9 mouse cellular contexts compared by ENCODE assay signal in genomic region chr12:86790100-86790848, GRCm38 (mm10). TPM values are rescaled to one million over a fixed set of nuclear protein-coding genes. Genes with fewer than 3 reads are reported as not detected.
DNase-seq lines count a peak whose midpoint lies in the region; ATAC-seq and TF ChIP-seq lines count a peak whose summit lies in the region.
"Had no signal": no experiment of that assay in that cellular context is flagged by ENCODE, and none has a peak within 500 bp of the region (broad histone marks: within the 10 kb centered on the region; RNA-seq: fewer than 3 reads in every experiment).

No protein-coding gene starts in this region.

- peak overlapping the region; percentile 32; the same call in 1 of the 2 replicates for H3K27ac ChIP-seq in cerebellum, adult 2 months (ENCODE audit: insufficient read depth, low read length)
- H3K27ac ChIP-seq in limb, embryonic 12.5 days: 0 out of 2 replicates have a peak overlapping the region, but pooled peaks have one; percentile 20
- H3K27ac ChIP-seq in limb, embryonic 10.5 days: no peak overlapping the region
- peak overlapping the region; percentile 62 for H3K27ac ChIP-seq in heart, embryonic 15.5 days
- H3K27ac ChIP-seq in midbrain, postnatal 0 days (ENCODE audit: low read depth, low read length): peak overlapping the region; percentile 63; the same call in 1 of the 2 replicates

- no peak overlapping the region for H3K4me3 ChIP-seq in cerebellum, adult 2 months (replicated peaks; ENCODE audit: insufficient read depth, low read depth, low read length)
- H3K4me3 ChIP-seq in limb, embryonic 12.5 days (replicated peaks): no peak overlapping the region
- no peak overlapping the region for H3K4me3 ChIP-seq in limb, embryonic 10.5 days
- no peak overlapping the region for H3K4me3 ChIP-seq in heart, embryonic 15.5 days
- no peak overlapping the region for H3K4me3 ChIP-seq in midbrain, postnatal 0 days (ENCODE audit: low read depth, low read length)

- peak in 1 of 2 experiments; percentile 16 for DNase-seq in cerebellum, adult 2 months
- no peak for DNase-seq in cerebellum, adult 9-10 months
- no peak for DNase-seq in limb, embryonic 10.5 days (ENCODE audit: low spot score)
- DNase-seq in midbrain, postnatal 0 days (ENCODE audit: low spot score): no peak
- no peak for DNase-seq in cerebellum, adult 9-11 months
- DNase-seq in thymus, postnatal 36 days: no peak
- DNase-seq: layer of hippocampus, postnatal 36 days had no signal

- no peak for TF ChIP-seq POLR2A in cerebellum, adult 2 months (IDR thresholded peaks at IDR 0.05; ENCODE audit: borderline replicate concordance, insufficient read depth, low read length)

- H3K9me3 ChIP-seq in limb, embryonic 12.5 days: no peaks in the 10 kb centered on the region
- H3K9me3 ChIP-seq in limb, embryonic 10.5 days (replicated peaks): no peaks in the 10 kb centered on the region
- H3K9me3 ChIP-seq in heart, embryonic 15.5 days (replicated peaks): no peaks in the 10 kb centered on the region
- H3K9me3 ChIP-seq in midbrain, postnatal 0 days (ENCODE audit: low read length): no peaks in the 10 kb centered on the region

- no peaks in the 10 kb centered on the region for H3K27me3 ChIP-seq in cerebellum, adult 2 months (ENCODE audit: control insufficient read depth, insufficient read depth, low read length)
- H3K27me3 ChIP-seq in limb, embryonic 12.5 days: no peaks in the 10 kb centered on the region
- H3K27me3 ChIP-seq in limb, embryonic 10.5 days (ENCODE audit: low read depth, poor library complexity, severe bottlenecking): no peaks in the 10 kb centered on the region
- H3K27me3 ChIP-seq in heart, embryonic 15.5 days: no peaks in the 10 kb centered on the region
- H3K27me3 ChIP-seq in midbrain, postnatal 0 days (ENCODE audit: insufficient read depth, low read length): no peaks in the 10 kb centered on the region

- no peak overlapping the region for H3K9ac ChIP-seq in limb, embryonic 12.5 days (replicated peaks)
- H3K9ac ChIP-seq in heart, embryonic 15.5 days: 0 out of 2 replicates have a peak overlapping the region, but pooled peaks have one; percentile 5
- peak overlapping the region; percentile 29; the same call in 1 of the 2 replicates for H3K9ac ChIP-seq in midbrain, postnatal 0 days (replicated peaks; ENCODE audit: low read length, poor library complexity, severe bottlenecking)

- 31% methylated on average over 6 of the region's 6 CpGs for WGBS in cerebellum, adult 2 months
- WGBS in limb, embryonic 12.5 days: 52% methylated on average over 6 of the region's 6 CpGs
- 65% methylated on average over 6 of the region's 6 CpGs for WGBS in limb, embryonic 10.5 days
- WGBS in heart, embryonic 15.5 days: 37% methylated on average over 6 of the region's 6 CpGs
- WGBS in midbrain, postnatal 0 days: 27% methylated on average over 6 of the region's 6 CpGs

- no peak for TF ChIP-seq CTCF in cerebellum, adult 2 months (IDR thresholded peaks at IDR 0.05; ENCODE audit: borderline replicate concordance, insufficient read depth, low read depth, low read length)
- TF ChIP-seq CTCF in midbrain, postnatal 0 days (IDR thresholded peaks at IDR 0.05): no peak

- peaks cover 21% of the 10 kb centered on the region for H3K4me1 ChIP-seq in cerebellum, adult 2 months (ENCODE audit: control insufficient read depth, insufficient read depth, low read length)
- peaks cover 8% of the 10 kb centered on the region; the same call in 1 of the 2 replicates for H3K4me1 ChIP-seq in limb, embryonic 12.5 days (replicated peaks)
- peaks cover 13% of the 10 kb centered on the region for H3K4me1 ChIP-seq in limb, embryonic 10.5 days
- H3K4me1 ChIP-seq in heart, embryonic 15.5 days (replicated peaks): peaks cover 43% of the 10 kb centered on the region
- peaks cover 10% of the 10 kb centered on the region for H3K4me1 ChIP-seq in midbrain, postnatal 0 days (ENCODE audit: insufficient read depth, low read length)

- no peak overlapping the region for H3K4me2 ChIP-seq in limb, embryonic 12.5 days
- H3K4me2 ChIP-seq in heart, embryonic 15.5 days: peak overlapping the region; percentile 24
- no peak overlapping the region for H3K4me2 ChIP-seq in midbrain, postnatal 0 days (ENCODE audit: low read depth, low read length, poor library complexity, severe bottlenecking)

- H3K36me3 ChIP-seq in limb, embryonic 12.5 days: no peaks in the 10 kb centered on the region
- H3K36me3 ChIP-seq in limb, embryonic 10.5 days: no peaks in the 10 kb centered on the region
- H3K36me3 ChIP-seq in heart, embryonic 15.5 days: no peaks in the 10 kb centered on the region
- H3K36me3 ChIP-seq in midbrain, postnatal 0 days (ENCODE audit: insufficient read depth, low read length): no peaks in the 10 kb centered on the region

- no peak for ATAC-seq in limb, embryonic 12.5 days (ENCODE audit: insufficient number of reproducible peaks, insufficient read depth, low FRiP score, low TSS enrichment, low read depth)
- ATAC-seq in heart, embryonic 15.5 days (replicated peaks; ENCODE audit: insufficient number of reproducible peaks, insufficient read depth, low FRiP score, low read depth): no peak
- no peak for ATAC-seq in midbrain, postnatal 0 days (ENCODE audit: low FRiP score)

RNA-seq across cellular contexts. Expression of gene Lrrc74a, which starts 56.1 kb away (rescaled TPM):
- polyA plus RNA-seq in cerebellum, adult 2 months (2012; rRNA removed): not detected in 2 replicates
- polyA plus RNA-seq in limb, embryonic 12.5 days (2016; fragmentation: Nextera tagmentation; extraction: Ambion mirVana): not detected in 2 replicates
- polyA plus RNA-seq in limb, embryonic 10.5 days (2016; fragmentation: Nextera tagmentation; extraction: Ambion mirVana): not detected in 2 replicates
- polyA plus RNA-seq in heart, embryonic 15.5 days (2015; fragmentation: Nextera tagmentation; extraction: Ambion mirVana): not detected in 2 replicates
- total RNA-seq in midbrain, postnatal 0 days (2014; rRNA removed): not detected in 2 replicates
- polyA plus RNA-seq in midbrain, postnatal 0 days (2015; fragmentation: Nextera tagmentation; extraction: Ambion mirVana): not detected in 2 replicates
- total RNA-seq: layer of hippocampus, postnatal 36 days had no signal
